Mouse (Mus musculus): Measurements from ENCODE around the gene Abcc3.

Gene Abcc3

DNA sequence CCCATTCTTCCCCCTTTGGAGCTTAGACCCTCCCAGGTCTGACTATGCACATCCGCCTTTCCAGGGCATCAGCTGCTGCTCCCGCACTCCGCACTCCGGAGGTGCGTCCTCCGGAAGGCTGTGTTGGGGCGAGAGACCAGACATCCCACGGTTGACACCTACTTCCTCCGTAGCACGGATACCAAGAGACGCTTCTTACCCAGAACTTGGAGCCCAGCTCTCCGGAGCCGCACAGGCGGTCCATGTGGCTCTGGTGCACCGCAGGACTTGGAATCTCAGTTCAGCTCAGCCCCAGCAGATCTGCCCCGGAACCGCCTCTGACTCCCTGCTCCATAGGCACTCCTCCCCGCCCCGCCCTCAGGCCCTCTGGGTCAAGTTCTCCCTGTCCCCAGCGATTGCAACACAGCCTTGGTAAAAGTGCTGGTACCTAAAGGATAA lies at the start of gene Abcc3:
Gene Abcc3, minus strand, starts transcription at position 326 of the 438 bp plus-strand sequence.
- DNase-seq (ENCODE audit: low spot score in 2 of 2): no peak

DNA sequence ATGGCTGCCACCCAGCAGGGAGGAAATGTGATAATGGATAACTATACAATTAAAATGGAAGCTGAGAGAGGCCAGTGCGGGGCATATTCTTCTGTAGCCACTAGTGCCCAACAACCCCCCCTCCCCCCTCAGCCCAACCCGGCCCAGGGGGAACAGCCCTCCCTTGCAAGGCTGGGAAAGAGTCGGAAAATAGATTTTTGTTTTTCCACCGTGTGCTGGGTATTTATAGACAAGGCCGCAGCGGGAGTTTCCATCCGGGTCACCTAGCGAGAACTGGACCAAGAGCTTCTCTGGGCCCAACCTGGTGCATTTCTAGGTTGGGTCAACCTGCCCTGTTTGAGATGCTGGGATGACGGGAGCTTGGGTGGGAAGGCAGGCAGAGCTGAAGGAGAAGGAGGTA lies 49.0 kb upstream of the Abcc3 start:
- no peak for DNase-seq (ENCODE audit: low spot score in 2 of 2)

DNA sequence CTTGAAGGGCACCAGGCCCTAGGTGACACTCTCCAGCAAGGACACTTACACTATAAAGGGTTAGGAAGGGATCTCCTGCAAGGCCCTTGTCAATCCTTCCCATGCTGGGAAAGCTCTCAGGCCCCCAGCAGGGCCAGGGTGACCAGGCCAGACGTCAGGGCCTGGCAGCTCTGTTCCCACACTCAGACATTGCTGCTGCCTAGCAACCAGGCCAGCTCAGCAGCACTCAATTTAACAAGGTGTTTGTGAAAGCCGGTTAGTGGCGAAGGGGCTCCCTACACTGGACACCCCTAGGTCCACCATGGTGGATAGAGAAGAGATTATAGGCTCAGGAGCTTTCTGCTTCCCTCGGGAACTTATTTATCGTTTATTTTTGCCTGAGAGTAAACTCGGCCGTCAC lies 48.3 kb upstream of the Abcc3 start:
- DNase-seq (ENCODE audit: low spot score in 2 of 2): no peak

DNA sequence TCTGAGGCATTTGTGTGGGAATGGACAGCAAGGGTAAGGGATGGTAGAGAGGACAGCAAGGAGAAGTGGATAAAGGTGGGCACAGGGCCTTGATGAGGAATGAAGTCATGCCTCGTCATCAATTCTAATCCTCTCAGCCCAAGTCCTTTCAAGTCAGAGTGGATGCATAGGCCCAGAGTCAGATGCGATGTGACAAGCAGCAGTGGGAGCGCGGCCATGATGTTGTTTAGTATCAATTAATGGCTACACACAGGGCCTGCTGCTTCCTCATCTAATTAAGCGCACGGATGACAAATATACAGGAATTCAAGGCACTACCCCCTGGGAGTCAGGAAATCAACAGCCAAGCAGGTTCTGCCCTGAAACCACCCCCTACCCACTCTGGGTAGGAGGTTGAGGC lies 47.6 kb upstream of the Abcc3 start:
- no peak for DNase-seq (ENCODE audit: low spot score in 2 of 2)

DNA sequence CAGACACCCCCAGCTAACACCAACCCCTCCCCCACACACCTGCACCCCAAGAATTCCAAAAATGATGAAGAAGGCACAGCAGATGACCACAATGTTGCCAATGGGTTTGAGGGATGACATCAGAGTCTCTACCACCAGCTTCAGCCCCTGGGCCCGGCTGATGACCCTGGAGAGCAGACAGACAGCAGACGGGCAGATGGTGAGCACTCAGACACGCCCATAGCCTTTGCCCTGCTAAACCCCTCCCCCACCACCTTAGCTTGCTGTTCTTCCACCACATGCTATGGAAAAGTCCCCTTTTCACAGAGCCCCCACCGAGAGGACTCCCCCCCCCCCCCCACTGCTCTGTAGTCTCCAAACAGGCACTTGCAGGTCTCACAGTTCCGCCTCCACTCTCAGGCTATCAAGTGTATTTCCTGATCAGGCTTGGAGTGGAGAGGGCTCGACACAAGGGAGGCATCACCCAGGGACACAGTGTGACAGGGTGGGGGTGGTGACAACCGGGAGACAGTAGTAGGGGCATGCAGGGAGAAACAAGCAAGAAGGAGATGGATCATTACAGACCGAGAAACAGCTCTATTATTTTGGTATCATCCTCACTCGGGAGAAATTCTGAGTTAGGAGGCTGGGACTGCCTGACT lies 36.3 kb upstream of the Abcc3 start:
- no peak for DNase-seq (ENCODE audit: low spot score in 2 of 2)

DNA sequence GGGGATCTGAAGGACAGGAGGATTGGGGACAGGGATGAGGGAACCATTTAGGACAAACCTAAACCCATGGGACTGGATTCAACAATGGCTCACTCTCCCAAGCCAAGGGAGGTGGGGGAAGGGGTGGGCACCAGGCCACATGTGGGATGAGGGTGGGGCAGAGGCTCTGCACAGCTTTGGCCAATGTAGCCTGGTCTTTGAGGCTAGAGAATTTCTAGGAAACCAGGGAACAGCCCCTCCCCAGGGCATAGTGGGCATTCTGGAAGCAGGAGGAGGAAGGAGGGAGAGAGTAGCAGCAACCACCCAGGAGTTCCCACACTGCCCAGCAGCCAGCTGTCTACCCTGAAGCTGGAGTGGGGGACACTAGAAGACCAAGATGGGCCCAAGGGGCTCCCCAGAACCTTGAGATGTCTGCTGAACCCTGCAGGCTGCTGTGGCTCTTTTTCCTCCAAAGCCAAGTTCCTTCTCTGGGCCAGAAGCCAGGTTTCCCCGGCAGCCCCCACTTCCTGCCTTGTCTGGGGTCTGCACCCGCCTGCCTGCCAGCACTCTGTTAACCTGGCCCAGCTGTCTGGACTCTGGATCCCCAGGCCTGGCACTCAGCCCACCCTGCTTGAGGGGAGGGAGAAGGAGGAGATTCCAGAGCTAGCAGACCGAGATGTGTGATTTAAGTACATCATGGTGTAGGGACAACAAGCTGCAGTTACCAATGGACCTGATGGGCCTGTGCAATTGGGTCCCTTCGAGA lies 35.5 kb upstream of the Abcc3 start:
- DNase-seq (ENCODE audit: low spot score in 2 of 2): no peak

DNA sequence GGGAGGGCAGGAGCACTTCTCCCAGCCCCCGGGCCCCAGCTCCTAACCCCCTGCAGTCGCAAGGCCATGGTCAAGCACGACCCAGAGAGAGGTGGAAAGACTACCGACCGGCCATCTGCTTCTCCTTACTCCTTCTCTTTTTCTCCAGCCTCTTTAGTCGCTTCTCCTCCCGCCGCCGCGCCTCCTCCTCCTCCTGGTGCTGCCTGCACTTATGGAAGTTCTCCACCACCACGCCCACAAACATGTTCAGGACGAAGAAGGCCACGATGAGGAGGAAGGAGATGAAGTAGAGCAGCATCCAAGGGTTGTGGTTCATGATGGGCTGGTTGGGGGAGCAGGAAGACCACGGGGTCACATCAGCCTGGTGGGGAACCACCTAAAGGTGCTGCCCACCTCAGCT lies 32.9 kb upstream of the Abcc3 start:
- peak in 1 of 2 experiments; percentile 71 for DNase-seq (ENCODE audit: low spot score in 2 of 2)

DNA sequence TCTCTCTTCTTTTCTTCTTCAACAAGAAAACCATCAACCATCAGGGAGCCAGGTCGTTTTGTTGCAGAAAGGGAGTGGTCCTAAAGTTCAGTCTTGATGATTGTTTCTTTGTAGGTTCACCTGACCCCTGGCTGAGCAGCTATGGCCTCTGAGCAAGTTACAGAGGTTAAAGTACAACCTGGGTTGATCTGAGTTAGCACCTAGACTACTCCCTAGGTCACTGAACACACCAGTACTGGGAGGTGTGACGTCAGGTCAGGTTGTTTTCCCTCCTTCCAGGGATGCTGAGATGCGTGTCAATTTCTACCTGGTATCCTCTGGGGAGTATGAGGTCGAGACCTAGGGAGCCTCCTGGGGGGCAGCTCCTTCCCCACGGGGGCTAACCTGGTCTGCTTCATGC lies 32.4 kb upstream of the Abcc3 start:
- DNase-seq (ENCODE audit: low spot score in 2 of 2): no peak

DNA sequence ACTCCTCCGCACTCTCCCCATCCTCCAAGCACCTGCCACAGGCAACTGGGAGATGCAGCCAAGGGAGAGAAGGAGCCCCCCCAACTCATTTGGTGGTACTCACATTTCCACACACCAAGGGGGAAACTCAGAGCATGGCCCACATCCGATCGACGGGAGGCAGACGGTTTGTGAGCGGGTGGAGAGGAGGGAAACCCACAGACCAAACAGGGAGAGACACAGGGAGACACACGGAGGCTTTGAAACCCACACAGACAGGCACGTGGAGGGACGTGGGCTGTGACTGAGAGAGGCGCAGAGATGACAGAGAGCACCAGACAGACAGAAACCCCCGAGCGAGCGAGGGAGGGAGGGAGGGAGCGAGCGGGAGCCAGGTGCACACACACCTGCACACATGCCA lies 31.6 kb upstream of the Abcc3 start:
- peak in 1 of 2 experiments; percentile 54 for DNase-seq (ENCODE audit: low spot score in 2 of 2)

DNA sequence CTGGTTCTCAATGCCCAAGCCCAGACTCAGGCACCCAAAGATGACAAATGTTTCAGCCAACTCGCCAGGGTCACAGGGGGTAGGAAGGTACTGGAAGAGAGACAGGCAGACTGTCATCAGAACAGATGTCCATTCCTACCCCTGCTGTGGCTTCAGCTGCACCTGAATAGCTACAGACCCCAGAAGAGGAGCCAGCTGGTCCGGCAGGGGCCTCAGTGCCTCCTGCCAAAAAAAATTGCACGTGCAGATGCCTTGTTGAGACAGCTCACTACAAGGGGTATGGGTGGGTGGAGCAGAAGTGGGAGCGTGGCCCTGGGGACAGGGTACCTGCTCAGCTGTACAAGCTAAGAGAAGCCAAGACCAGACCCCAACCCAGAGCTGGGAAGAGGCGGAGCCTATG lies 31.1 kb upstream of the Abcc3 start:
- DNase-seq (ENCODE audit: low spot score in 2 of 2): no peak

DNA sequence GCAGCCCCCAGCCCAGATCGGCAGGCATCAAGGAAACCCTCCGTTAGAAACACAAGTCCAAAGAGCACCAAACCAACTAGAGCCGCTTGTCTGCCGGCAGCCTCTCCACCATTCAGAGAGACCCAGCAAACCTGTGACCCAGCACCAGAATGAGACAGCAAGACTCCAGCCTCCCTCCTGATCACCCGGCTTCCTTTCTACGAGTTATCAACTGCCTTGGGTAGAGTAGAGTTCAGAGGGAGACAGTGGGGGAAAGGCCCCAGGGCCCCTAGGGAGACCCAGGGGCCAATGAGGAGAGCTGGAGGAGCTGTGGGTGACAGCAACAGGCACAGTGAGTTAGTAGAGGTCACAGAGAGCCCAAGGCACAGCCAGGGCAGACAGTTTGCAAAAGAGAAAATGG lies 28.2 kb upstream of the Abcc3 start:
- DNase-seq (ENCODE audit: low spot score in 2 of 2): no peak

DNA sequence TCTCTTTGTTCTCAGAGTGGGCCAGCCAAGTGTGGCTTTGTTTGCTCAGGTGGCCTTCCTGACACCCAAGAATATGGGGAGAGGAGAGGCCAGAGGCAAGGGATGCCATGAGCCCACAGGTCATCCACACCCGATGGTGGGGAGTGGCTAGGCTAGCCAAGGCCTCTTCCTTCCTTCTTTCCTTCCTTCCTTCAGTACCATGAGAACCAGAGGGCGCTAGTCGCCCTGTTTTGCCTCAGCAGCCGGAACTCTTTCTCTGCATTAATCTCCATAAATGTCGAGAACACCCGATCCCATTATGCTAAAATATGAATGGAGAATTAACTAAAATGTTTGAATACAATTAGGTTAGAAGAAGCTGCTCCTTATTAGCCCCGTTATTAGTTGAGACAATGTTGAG lies 27.5 kb upstream of the Abcc3 start:
- DNase-seq (ENCODE audit: low spot score in 2 of 2): peak in 1 of 2 experiments; percentile 55

DNA sequence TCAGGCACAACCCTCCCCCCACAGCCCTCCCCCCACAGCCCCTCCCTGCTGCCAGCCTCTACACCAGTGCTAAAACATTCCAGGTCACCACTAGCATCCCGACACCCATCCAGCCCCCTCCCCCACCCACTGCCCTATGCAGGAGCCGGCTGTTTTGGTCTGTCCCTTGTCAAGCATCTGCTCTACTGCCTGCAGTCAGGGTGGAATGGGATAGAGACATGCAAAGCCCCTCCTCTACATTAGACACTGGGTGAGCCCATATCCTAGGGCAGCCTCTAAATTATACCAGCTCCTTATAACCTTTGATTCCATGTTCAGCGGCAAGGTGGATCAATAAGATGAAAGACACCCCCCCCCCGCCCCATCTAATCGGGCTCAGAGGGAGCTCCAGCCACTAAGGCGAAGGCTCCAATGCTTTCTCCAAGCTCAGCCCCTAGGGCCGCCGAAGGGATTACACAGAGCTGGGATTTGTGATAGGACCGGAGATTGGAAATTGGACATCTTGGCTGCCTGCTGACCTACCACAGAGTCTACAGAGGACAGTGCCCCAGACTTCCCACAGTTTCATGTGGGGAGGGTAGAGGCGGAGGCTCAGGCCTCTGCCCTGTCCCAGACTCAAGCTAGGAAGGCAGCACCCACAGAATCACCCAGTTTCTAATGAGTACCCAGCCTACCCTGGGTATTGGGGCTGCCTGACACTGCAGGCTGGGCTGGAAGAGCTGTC lies 26.4 kb upstream of the Abcc3 start:
- DNase-seq (ENCODE audit: low spot score in 2 of 2): no peak

DNA sequence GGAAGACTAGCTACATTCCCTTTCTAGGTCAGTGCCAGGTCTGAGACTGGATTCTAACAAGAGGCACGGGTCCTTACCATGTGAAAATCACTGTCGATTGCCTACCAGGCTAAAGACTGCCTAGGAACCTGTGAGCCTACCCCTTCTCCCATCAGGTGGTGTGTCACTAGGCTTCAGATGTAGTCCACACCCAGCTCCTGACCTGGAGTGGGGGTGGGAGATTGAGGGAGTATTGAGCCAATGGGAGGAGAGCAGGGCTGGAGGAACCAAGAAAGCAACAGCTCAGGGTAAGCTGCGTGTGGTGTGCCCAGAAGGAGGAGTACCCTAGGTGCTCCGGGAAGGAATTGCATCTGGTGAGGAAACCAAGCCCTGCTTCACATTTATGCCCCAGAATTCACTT lies 21.2 kb upstream of the Abcc3 start:
- DNase-seq (ENCODE audit: low spot score in 2 of 2): no peak

DNA sequence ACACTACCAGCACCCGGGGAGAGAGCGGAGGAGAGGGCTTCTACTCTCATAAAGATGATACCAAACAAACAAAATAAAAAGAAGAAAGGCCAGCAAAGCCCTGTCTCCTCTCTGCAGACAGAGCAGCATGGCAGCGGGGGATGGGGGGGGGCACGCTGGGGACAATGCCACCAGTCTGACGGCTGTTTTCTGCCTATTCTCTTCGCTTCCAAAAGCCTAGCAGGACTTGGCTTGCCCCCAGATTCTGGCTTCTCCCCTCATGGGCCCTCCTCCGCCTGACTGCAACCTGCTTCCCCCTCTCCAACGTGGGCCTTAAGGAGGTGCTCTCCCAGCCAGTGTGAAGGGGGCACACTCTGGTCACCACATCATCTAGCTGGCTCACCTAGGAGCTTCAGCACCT lies 20.7 kb upstream of the Abcc3 start:
- DNase-seq (ENCODE audit: low spot score in 2 of 2): peak in 1 of 2 experiments; percentile 47

DNA sequence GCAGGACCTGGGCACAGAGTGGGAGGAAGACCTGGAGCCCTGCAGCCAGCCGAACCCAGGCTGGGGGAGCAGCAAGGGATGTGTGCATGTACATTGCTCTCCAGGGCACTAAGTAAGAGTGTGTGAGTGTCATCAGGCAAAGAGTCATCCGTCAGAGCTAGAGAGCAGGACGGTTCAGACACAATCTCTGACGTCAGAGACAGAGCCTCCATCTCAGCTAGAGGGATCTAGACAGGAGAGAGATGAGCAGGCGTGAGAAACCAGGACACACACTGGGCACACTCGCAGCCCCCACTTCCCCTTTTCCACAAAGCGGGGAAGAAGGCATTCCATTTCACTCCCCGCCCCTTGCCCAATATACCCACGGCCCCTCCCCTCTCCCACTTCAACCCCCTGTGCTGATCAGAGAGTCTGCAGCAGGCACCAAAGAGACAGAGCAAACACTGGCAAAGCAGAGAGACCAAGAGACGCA lies 20.2 kb upstream of the Abcc3 start:
- no peak for DNase-seq (ENCODE audit: low spot score in 2 of 2)

DNA sequence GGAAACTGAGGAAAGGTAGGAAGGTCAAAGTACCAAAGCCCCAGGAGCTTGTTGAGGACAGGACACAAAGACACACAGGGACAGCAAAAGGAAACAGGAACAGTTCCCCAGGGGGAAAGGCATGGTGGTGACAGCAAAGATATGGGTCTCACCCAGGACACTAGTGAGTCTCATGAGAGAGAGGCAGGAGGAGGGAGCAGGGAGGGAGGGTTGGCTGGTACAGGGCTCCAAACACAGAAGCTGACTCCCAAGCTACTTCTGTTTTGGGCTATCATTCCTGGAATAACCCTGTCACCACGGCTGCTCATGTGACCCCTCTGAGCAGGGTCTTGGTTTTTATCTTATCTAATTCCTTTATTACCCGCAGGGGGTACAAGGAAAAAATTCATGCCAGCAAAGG lies 19.8 kb upstream of the Abcc3 start:
- no peak for DNase-seq (ENCODE audit: low spot score in 2 of 2)

DNA sequence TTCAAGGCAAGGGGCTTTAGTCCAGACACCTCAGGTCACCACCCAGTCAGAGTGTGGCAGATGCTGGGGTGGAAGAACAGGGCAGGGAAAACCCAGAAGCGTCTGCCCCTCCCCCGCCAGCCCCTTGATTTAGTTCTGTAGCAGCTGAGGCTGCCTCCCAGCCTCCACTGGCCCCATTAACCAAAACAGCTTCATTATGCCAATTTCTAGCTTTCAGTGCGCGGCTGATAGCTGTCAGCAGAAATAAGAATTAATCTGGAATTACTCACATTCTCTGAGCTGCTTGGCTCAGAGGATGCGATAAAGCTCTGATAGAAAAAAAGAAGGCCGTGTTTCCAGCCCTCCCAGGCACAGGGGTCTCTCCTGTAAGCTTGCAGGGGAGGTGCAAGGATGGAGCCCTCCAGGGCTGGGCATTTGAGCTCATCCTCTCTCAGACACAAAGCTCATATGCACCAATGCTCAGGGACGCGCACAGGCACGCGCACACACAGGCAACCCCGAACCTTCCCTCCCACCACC lies 15.1 kb upstream of the Abcc3 start:
- DNase-seq (ENCODE audit: low spot score in 2 of 2): no peak

DNA sequence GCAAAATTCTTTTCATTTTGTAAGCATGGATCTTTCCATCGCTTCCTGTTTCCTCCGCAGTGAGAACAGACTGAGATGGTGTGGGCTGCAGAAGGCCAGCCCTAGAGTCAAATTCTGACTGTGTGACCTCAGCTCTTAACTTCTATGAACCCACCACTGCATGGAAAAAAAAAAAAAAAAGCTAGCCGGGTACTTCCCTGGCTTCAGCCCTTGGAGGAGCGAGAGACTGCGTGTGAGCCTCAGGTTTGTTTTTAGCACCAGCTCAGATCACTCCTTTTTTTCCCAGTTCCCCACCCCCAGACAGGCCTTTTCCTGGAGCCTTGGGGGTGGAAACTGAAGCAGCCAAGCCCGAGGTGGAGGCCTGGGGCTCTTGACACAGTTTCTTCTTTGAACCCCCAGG lies 12.6 kb upstream of the Abcc3 start:
- DNase-seq (ENCODE audit: low spot score in 2 of 2): no peak

DNA sequence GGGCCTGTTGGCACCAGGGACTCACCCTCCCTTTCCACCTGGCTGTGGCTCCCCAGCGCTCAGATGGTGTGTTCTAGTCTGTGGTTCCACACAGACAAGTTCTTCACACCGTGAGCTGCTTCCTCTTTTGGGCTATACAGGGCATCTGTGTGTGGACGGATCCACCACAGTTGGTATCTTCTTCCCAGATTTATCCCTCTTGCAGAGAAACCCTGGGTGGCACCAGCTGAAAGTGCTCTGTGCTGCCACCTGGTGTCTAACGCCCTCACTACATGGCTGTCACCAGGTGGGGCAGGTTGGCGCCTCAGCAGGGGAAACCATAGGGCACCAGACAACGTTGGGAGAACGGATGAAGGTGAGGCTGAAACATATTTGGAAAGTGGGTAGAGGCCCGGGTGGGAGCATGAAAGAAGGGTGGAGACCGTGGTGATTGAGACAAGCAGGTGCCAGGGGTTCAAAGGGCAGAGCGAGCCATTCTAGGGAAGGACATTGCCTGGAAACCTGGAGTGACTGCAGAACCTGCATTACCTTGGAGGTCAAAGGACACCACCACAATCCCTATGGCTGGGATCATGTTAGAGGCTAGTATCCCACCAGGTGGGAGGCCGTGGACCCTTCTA lies 12.0 kb upstream of the Abcc3 start:
- peak in 1 of 2 experiments; percentile 89 for DNase-seq (ENCODE audit: low spot score in 2 of 2)

DNA sequence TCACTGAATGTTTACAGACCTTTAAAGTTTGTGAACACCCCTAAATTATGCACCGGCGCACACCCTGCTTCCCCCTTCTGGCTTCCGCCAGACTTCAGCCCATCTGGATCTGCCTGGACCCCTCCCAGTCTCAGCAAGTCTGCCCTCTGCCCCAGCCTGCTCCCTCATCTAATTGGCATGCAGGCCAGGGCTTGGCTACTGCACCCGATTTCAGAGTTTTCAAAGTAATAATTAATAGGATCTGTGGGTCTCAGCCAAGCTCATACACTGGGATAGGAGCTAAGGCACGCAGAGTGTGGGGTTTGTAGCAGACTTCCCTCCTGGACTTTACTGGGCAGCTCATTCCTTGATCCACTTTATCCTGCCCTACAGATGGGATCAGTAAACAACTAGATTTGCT lies 11.4 kb upstream of the Abcc3 start:
- no peak for DNase-seq (ENCODE audit: low spot score in 2 of 2)

DNA sequence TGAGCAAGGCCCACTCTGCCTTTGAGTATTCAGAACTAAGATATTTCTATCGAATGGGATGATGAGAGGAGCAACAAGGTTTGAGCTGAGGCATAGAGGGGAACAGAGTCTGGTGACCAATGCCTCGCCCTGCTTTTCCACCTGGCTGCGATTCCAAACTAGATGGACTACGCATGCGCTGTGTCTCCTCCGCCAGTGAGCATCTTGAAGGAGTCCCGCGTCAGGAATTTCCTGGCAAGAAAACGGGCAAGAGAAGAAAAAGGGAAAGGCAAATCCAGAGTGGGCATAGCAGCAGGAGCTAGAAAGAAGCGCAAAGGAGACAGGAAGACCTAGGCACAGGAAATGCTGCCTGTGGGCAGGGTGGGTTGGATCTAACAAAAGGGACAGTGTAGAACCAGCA lies 11.0 kb upstream of the Abcc3 start:
- DNase-seq (ENCODE audit: low spot score in 2 of 2): no peak
